Mouse (Mus musculus) thymus, postnatal 10 days (tissue): ENCODE measurements around the gene Ypel3.
"Not testable (repeated sequence)": the region's sequence is repeated elsewhere in the genome, so short reads cannot be mapped to it uniquely, and the experiment has no call there.

Experiments used
- DNase-seq, 2 experiments: peaks; one replicate each; pipeline ENCODE4 v3.0.0; 2021; ENCODE audit warnings: low spot score in 2 of 2

Gene Ypel3

GRCm38 (mm10) chr7:126776598-126777057 lies at the start of gene Ypel3:
Gene Ypel3 (plus strand): TSS chr7:126776955.
- peak; percentile 94 to 95 for DNase-seq

GRCm38 (mm10) chr7:126730256-126730789 lies 46.4 kb upstream of the Ypel3 start:
- DNase-seq = not testable (repeated sequence)

GRCm38 (mm10) chr7:126736122-126736521 lies 40.6 kb upstream of the Ypel3 start:
- no peak for DNase-seq

- DNase-seq = no peak
These were observed 37.2 kb upstream of the Ypel3 start for GRCm38 (mm10) chr7:126739551-126739950.

GRCm38 (mm10) chr7:126740132-126740735 lies 36.5 kb upstream of the Ypel3 start:
- no peak for DNase-seq

GRCm38 (mm10) chr7:126740977-126741376 lies 35.8 kb upstream of the Ypel3 start:
- DNase-seq = no peak

GRCm38 (mm10) chr7:126741452-126741851 lies 35.3 kb upstream of the Ypel3 start:
- DNase-seq = no peak

GRCm38 (mm10) chr7:126741964-126742482 lies 34.7 kb upstream of the Ypel3 start:
- no peak for DNase-seq

- no peak for DNase-seq
These were observed 30.7 kb upstream of the Ypel3 start for GRCm38 (mm10) chr7:126746066-126746465.

GRCm38 (mm10) chr7:126746798-126747197 lies 30.0 kb upstream of the Ypel3 start:
- DNase-seq = no peak

- no peak for DNase-seq
These were observed 27.9 kb upstream of the Ypel3 start for GRCm38 (mm10) chr7:126748824-126749223.

GRCm38 (mm10) chr7:126749582-126750343 lies 27.0 kb upstream of the Ypel3 start:
- no peak for DNase-seq

- peak; percentile 34 to 68 for DNase-seq
These were observed 21.9 kb upstream of the Ypel3 start for GRCm38 (mm10) chr7:126754866-126755265.

- no peak for DNase-seq
These were observed 18.2 kb upstream of the Ypel3 start for GRCm38 (mm10) chr7:126758539-126758938.

GRCm38 (mm10) chr7:126759050-126759671 lies 17.6 kb upstream of the Ypel3 start, which contains the start of gene Mapk3:
Gene Mapk3 (plus strand): TSS chr7:126759601.
- peak; percentile 89 for DNase-seq

GRCm38 (mm10) chr7:126759672-126760390 lies 16.9 kb upstream of the Ypel3 start:
- peak in 1 of 2 experiments; percentile 68 for DNase-seq

- DNase-seq = no peak
These were observed 16.4 kb upstream of the Ypel3 start for GRCm38 (mm10) chr7:126760391-126760802.

- no peak for DNase-seq
These were observed 15.8 kb upstream of the Ypel3 start for GRCm38 (mm10) chr7:126760956-126761355.

GRCm38 (mm10) chr7:126761529-126762067 lies 15.2 kb upstream of the Ypel3 start:
- no peak for DNase-seq

- DNase-seq = no peak
These were observed 14.2 kb upstream of the Ypel3 start for GRCm38 (mm10) chr7:126762471-126763008.

GRCm38 (mm10) chr7:126765540-126765939 lies 11.2 kb upstream of the Ypel3 start:
- DNase-seq = no peak
